Mouse (Mus musculus) C2C12 (cell line): Measurements from ENCODE around the gene Pla2g4e.

Experiments used
- CTCF ChIP-seq: IDR thresholded peaks from one replicate; pipeline ENCODE4 v1.5.1; 2011; ENCODE audit not compliant: control insufficient read depth, insufficient read depth, insufficient read length
- MAX ChIP-seq: IDR thresholded peaks from one replicate; pipeline ENCODE4 v1.6.1; 2011; ENCODE audit warnings: mild to moderate bottlenecking, control low read depth
- USF1 ChIP-seq: IDR thresholded peaks from one replicate; pipeline ENCODE4 v1.6.1; 2011; ENCODE audit warnings: low read depth, mild to moderate bottlenecking, control low read depth, moderate library complexity

- no peak for TF ChIP-seq CTCF
- no peak for TF ChIP-seq USF1
- TF ChIP-seq MAX, result no peak
These were observed 11.1 kb upstream of the Pla2g4e start for GRCm38 (mm10) chr2:120256259-120256658.
